Mouse (Mus musculus) neural tube, embryonic 11.5 days (tissue): ENCODE measurements around the gene Kcnk16. TPM values are rescaled to one million over a fixed set of nuclear protein-coding genes. Genes with fewer than 3 reads are reported as not detected.

ENCODE experiments used
- ATAC-seq: fragments of 200-750 bp; cut with Nextera tagmentation; 2 replicates; pipeline ENCODE4 v1.8.0; 2017; ENCODE audit warnings: moderate number of reproducible peaks, mild to moderate bottlenecking, moderate TSS enrichment, moderate library complexity; ENCODE audit not compliant: insufficient read depth, low FRiP score, low TSS enrichment
- DNase-seq: peaks from one replicate; pipeline ENCODE4 v3.0.0-alpha.2; 2015; ENCODE audit warnings: low spot score
- H3K27ac ChIP-seq: fragments of 300-500 bp; sonication (generic); 2 replicates; pipeline ENCODE4 v1.5.1; 2014; ENCODE audit warnings: low read depth, mild to moderate bottlenecking, low read length
- H3K27me3 ChIP-seq: fragments of 300-500 bp; sonication (generic); 2 replicates; pipeline ENCODE4 v1.6.1; 2014; ENCODE audit warnings: mild to moderate bottlenecking, low read length, mixed read lengths; ENCODE audit not compliant: control insufficient read depth, insufficient read depth
- H3K36me3 ChIP-seq: fragments of 300-500 bp; sonication (generic); 2 replicates; pipeline ENCODE4 v1.6.1; 2014; ENCODE audit warnings: mild to moderate bottlenecking, low read length, moderate library complexity, mixed read lengths; ENCODE audit not compliant: control insufficient read depth, insufficient read depth
- H3K4me1 ChIP-seq: fragments of 300-500 bp; sonication (generic); 2 replicates; pipeline ENCODE4 v1.6.1; 2014; ENCODE audit warnings: low read length, mixed read lengths; ENCODE audit not compliant: control insufficient read depth, insufficient read depth
- H3K4me2 ChIP-seq: fragments of 300-500 bp; sonication (generic); 2 replicates; pipeline ENCODE4 v1.6.1; 2014; ENCODE audit warnings: low read depth, mild to moderate bottlenecking, moderate library complexity
- H3K4me3 ChIP-seq: fragments of 300-500 bp; sonication (generic); 2 replicates; pipeline ENCODE4 v1.5.1; 2014; ENCODE audit warnings: low read depth, low read length
- H3K9ac ChIP-seq: fragments of 300-500 bp; sonication (generic); 2 replicates; pipeline ENCODE4 v1.6.1; 2014; ENCODE audit warnings: mild to moderate bottlenecking, low read length
- H3K9me3 ChIP-seq: fragments of 300-500 bp; sonication (generic); 2 replicates; pipeline ENCODE4 v1.6.1; 2016; ENCODE audit warnings: low read length; ENCODE audit not compliant: control insufficient read depth
- WGBS: fragments of 180-500 bp; shearing (Covaris S2); extraction: QIAGEN DNeasy Blood & Tissue Kit; methylation state at CpG from one replicate; pipeline ENCODE4 v1.1.7; 2014; 5-methylcytosine and 5-hydroxymethylcytosine counted together
- polyA plus RNA-seq: library from polyadenylated mRNA; unstranded; fragments of >200 nt; fragmentation: Nextera tagmentation; extraction: Ambion mirVana; gene quantifications from 2 replicates; pipeline ENCODE4 v1.2.1, GENCODE M21; 2014

The Kcnk16 gene
- polyA plus RNA-seq, 1 experiment from 2014 or later, result not detected

DNA sequence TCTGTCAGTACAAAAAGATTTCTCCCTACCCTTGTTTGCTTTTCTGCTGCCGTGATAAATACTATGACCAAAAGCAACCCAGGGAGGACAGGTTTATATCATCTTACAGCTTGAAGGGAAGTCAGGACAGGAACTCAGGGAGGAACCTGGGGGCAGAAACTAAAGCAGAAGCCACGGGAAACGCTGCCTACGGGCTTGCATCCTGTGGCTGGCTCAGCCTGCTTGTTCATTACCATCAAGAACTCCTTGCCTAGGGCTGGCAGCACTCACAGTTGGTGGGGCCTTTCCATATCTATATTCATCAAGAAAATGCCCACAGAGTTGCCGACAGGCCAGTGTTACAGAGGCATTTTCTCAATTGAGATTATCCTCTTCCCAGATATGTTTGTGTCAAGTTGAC lies 53.2 kb downstream of the Kcnk16 start:
- H3K4me1 ChIP-seq, result no peaks in the 10 kb centered on the region
- no peak overlapping the region for H3K27ac ChIP-seq
- H3K36me3 ChIP-seq, result no peaks in the 10 kb centered on the region
- ATAC-seq (no peak), DNase-seq (no peak)
- 68% methylated on average over 5 of the region's 5 CpGs for WGBS
- no peak overlapping the region for H3K4me3 ChIP-seq
- H3K4me2 ChIP-seq, result no peak overlapping the region
- no peaks in the 10 kb centered on the region for H3K27me3 ChIP-seq
- no peak overlapping the region for H3K9ac ChIP-seq
- H3K9me3 ChIP-seq, result no peaks in the 10 kb centered on the region

DNA sequence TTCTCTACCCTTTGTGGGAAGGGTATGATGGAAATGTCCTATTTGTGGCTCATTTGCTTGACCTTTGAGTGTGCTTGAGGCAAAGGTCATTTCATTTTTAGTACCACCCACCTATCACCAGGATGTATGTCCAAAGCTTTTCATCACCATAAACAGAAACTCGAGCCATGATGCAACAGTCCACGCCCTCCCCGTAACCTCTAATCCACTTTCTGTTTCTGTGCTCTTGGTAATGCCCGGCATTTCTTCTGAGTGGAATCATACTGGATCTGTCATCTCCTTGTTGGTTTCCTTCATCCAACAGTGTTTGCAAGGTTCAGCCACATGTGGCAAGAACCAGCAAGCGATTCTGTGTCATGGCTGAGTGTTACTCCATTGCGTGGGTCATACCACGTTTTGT lies 54.9 kb downstream of the Kcnk16 start:
- no peaks in the 10 kb centered on the region for H3K4me1 ChIP-seq
- no peak overlapping the region for H3K4me2 ChIP-seq
- WGBS, result 84% methylated on average over 7 of the region's 7 CpGs
- H3K9ac ChIP-seq, result no peak overlapping the region
- H3K9me3 ChIP-seq, result no peaks in the 10 kb centered on the region
- peak; percentile 5 for DNase-seq
- no peak overlapping the region for H3K27ac ChIP-seq
- H3K4me3 ChIP-seq, result no peak overlapping the region
- no peaks in the 10 kb centered on the region for H3K27me3 ChIP-seq
- no peaks in the 10 kb centered on the region for H3K36me3 ChIP-seq
- ATAC-seq, result no peak

- ATAC-seq (peak; percentile 41; the same call in 1 of the 2 replicates), DNase-seq (peak; percentile 51)
- H3K4me2 ChIP-seq, result no peak overlapping the region
- H3K4me3 ChIP-seq, result no peak overlapping the region
- H3K27ac ChIP-seq, result peak overlapping the region; percentile 2; the same call in 1 of the 2 replicates
- no peaks in the 10 kb centered on the region for H3K36me3 ChIP-seq
- H3K4me1 ChIP-seq, result peaks cover 5% of the 10 kb centered on the region; the same call in 1 of the 2 replicates
- 41% methylated on average over 9 of the region's 9 CpGs for WGBS
- H3K9ac ChIP-seq, result no peak overlapping the region
- H3K27me3 ChIP-seq, result no peaks in the 10 kb centered on the region
- H3K9me3 ChIP-seq, result no peaks in the 10 kb centered on the region
Observed at GRCm38 (mm10) chr14:20211754-20212601, 57.0 kb downstream of the Kcnk16 start.

Other genes with a start within 250 kb of the Kcnk16 start
- 9.7 and 12.7 TPM in 2 replicates for gene Saysd1, start 130.7 kb downstream of the Kcnk16 start, polyA plus RNA-seq
- 8.8 and 9.1 TPM in 2 replicates for gene Kcnk5, start 87.4 kb downstream of the Kcnk16 start, polyA plus RNA-seq
- gene Nudt13, start 25.5 kb upstream of the Kcnk16 start, polyA plus RNA-seq, result 6.2 and 8.1 TPM in 2 replicates
- gene Ecd, start 78.9 kb upstream of the Kcnk16 start, polyA plus RNA-seq, result 68.5 and 71.6 TPM in 2 replicates
- gene Fam149b, start 79.0 kb upstream of the Kcnk16 start, polyA plus RNA-seq, result 53.1 and 55.7 TPM in 2 replicates
- gene Dnajc9, start 119.7 kb upstream of the Kcnk16 start, polyA plus RNA-seq, result 236 and 245 TPM in 2 replicates
- 75.0 and 75.6 TPM in 2 replicates for gene Mrps16, start 124.4 kb upstream of the Kcnk16 start, polyA plus RNA-seq
- 0.24 and 0.53 TPM in 2 replicates for gene Cfap70, start 183.0 kb upstream of the Kcnk16 start, polyA plus RNA-seq
- gene Anxa7, start 210.9 kb upstream of the Kcnk16 start, polyA plus RNA-seq, result 14.7 and 17.2 TPM in 2 replicates
- 0.81 and 0.98 TPM in 2 replicates for gene Mss51, start 227.7 kb upstream of the Kcnk16 start, polyA plus RNA-seq